Mouse (Mus musculus): ENCODE data around the gene Clic5.

DNA sequence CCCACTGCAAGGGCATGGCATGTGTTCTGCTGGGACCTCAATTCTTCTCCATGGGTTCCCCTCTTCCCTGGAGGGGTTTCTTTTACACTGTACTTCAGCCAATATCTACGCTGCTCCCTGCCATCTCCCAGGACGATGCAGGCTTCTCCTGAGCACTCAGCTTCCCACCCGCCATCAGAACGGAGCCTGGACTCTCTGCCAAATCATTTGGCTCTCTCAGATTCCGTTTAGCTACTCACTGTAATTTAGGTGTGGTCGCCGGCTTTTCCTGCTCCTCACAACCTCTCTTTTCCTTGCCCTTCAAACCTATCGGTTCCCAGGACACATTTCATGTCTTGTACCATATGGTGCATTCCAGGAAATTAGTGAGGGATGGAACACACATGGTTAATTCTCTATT, 66.3 kb downstream of the Clic5 start:
- TF ChIP-seq CTCF (IDR thresholded peaks at IDR 0.05; ENCODE audit: low read depth, low read length) (no peak), POLR2A (IDR thresholded peaks at IDR 0.05; ENCODE audit: extremely low read depth, insufficient read depth, low read length) (no peak)
